Mouse (Mus musculus) inflammation-experienced regulatory T-cells, adult 6 months (primary cell): Measurements from ENCODE around the gene Dnajc12. TPM values are rescaled to one million over a fixed set of nuclear protein-coding genes. Genes with fewer than 3 reads are reported as not detected.
"Not testable (repeated sequence)": the region's sequence is repeated elsewhere in the genome, so short reads cannot be mapped to it uniquely, and the experiment has no call there.

ENCODE experiments used
- ATAC-seq: one replicate; pipeline ENCODE4 v1.8.0; 2017
- polyA plus RNA-seq, 3 experiments: library from polyadenylated mRNA; unstranded; fragments of 100-300 nt; shearing (Covaris generic); gene quantifications; one replicate each; pipeline ENCODE4 v1.2.1; 2017

Dnajc12 gene
- polyA plus RNA-seq, 3 experiments from 2014 or later, result 4.2 to 8.0 (median 7.7) TPM

- no peak for ATAC-seq
Observed at GRCm38 (mm10) chr10:63386991-63387390, 4.7 kb downstream of the Dnajc12 start.

GRCm38 (mm10) chr10:63388948-63389347 lies 6.7 kb downstream of the Dnajc12 start:
- no peak for ATAC-seq

- ATAC-seq, result no peak
Observed at GRCm38 (mm10) chr10:63396963-63397362, 14.7 kb downstream of the Dnajc12 start.

- ATAC-seq, result no peak
Observed at GRCm38 (mm10) chr10:63402731-63403504, 20.7 kb downstream of the Dnajc12 start.

GRCm38 (mm10) chr10:63403636-63404035 lies 21.4 kb downstream of the Dnajc12 start:
- no peak for ATAC-seq

GRCm38 (mm10) chr10:63410162-63410956 lies 28.1 kb downstream of the Dnajc12 start:
- no peak for ATAC-seq

- not testable (repeated sequence) for ATAC-seq
Observed at GRCm38 (mm10) chr10:63411674-63412073, 29.4 kb downstream of the Dnajc12 start.

GRCm38 (mm10) chr10:63412756-63413155 lies 30.5 kb downstream of the Dnajc12 start:
- no peak for ATAC-seq

GRCm38 (mm10) chr10:63415287-63415686 lies 33.0 kb downstream of the Dnajc12 start:
- no peak for ATAC-seq

- ATAC-seq, result no peak
Observed at GRCm38 (mm10) chr10:63415850-63416249, 33.6 kb downstream of the Dnajc12 start.

- ATAC-seq, result no peak
Observed at GRCm38 (mm10) chr10:63417061-63417460, 34.8 kb downstream of the Dnajc12 start.

GRCm38 (mm10) chr10:63421739-63422735 lies 39.8 kb downstream of the Dnajc12 start, which contains the start of gene Gm7075:
Gene Gm7075, minus strand, starts transcription at chr10:63421789.
- peak; percentile 41 for ATAC-seq

GRCm38 (mm10) chr10:63422736-63422992 lies 40.4 kb downstream of the Dnajc12 start:
- ATAC-seq, result no peak

- ATAC-seq, result no peak
Observed at GRCm38 (mm10) chr10:63423591-63424474, 41.6 kb downstream of the Dnajc12 start.

GRCm38 (mm10) chr10:63424475-63424814 lies 42.2 kb downstream of the Dnajc12 start:
- ATAC-seq, result peak; percentile 54

- ATAC-seq, result no peak
Observed at GRCm38 (mm10) chr10:63427146-63427545, 44.9 kb downstream of the Dnajc12 start.

- ATAC-seq, result peak; percentile 37
Observed at GRCm38 (mm10) chr10:63428243-63429022, 46.2 kb downstream of the Dnajc12 start.

- no peak for ATAC-seq
Observed at GRCm38 (mm10) chr10:63429023-63429340, 46.7 kb downstream of the Dnajc12 start.

- ATAC-seq, result peak; percentile 73
Observed at GRCm38 (mm10) chr10:63429380-63429779, 47.1 kb downstream of the Dnajc12 start.

- peak; percentile 88 for ATAC-seq
Observed at GRCm38 (mm10) chr10:63429785-63430305, 47.6 kb downstream of the Dnajc12 start, which contains the start of gene Ctnna3. Gene Ctnna3, plus strand, starts transcription at chr10:63430098.
